Mouse (Mus musculus) ZHBTc4 (cell line): ENCODE data around the gene Cdc25b.
A peak's percentile ranks its signal among the peaks of the same experiment; 100 is the strongest.
"Not testable (repeated sequence)": the region's sequence is repeated elsewhere in the genome, so short reads cannot be mapped to it uniquely, and the experiment has no call there.

Source experiments
- DNase-seq: peaks from one replicate; pipeline ENCODE4 v3.0.0-alpha.2; 2011; ENCODE audit warnings: low read depth, low spot score

Gene Cdc25b

GRCm38 (mm10) chr2:131225178-131225577 is 38.4 kb downstream of the Cdc25b start:
- DNase-seq = no peak

GRCm38 (mm10) chr2:131226669-131227068 is 39.9 kb downstream of the Cdc25b start:
- DNase-seq = not testable (repeated sequence)

GRCm38 (mm10) chr2:131227243-131227642 is 40.5 kb downstream of the Cdc25b start:
- no peak for DNase-seq

- DNase-seq = peak; percentile 87
Observed at GRCm38 (mm10) chr2:131232558-131232957, 45.8 kb downstream of the Cdc25b start.

GRCm38 (mm10) chr2:131233307-131234126 is 46.8 kb downstream of the Cdc25b start, which contains the start of gene Mavs:
Gene Mavs, plus strand, starts transcription at chr2:131234063.
- peak; percentile 98 for DNase-seq

GRCm38 (mm10) chr2:131234127-131234650 is 47.4 kb downstream of the Cdc25b start:
- no peak for DNase-seq

- peak; percentile 29 for DNase-seq
Observed at GRCm38 (mm10) chr2:131234970-131235635, 48.4 kb downstream of the Cdc25b start.

GRCm38 (mm10) chr2:131242180-131242579 is 55.4 kb downstream of the Cdc25b start:
- DNase-seq = no peak

- no peak for DNase-seq
Observed at GRCm38 (mm10) chr2:131242929-131243328, 56.2 kb downstream of the Cdc25b start.
